Mouse (Mus musculus): ENCODE results near the gene Cyp2d9. TPM values are rescaled to one million over a fixed set of nuclear protein-coding genes. Genes with fewer than 3 reads are reported as not detected.
"Not testable (repeated sequence)": the region's sequence is repeated elsewhere in the genome, so short reads cannot be mapped to it uniquely, and the experiment has no call there.

Cyp2d9 gene
- not detected for total RNA-seq (2021)
- long read RNA-seq, experiment 1 = 0 reads
- long read RNA-seq, experiment 2 = 0 reads

DNA sequence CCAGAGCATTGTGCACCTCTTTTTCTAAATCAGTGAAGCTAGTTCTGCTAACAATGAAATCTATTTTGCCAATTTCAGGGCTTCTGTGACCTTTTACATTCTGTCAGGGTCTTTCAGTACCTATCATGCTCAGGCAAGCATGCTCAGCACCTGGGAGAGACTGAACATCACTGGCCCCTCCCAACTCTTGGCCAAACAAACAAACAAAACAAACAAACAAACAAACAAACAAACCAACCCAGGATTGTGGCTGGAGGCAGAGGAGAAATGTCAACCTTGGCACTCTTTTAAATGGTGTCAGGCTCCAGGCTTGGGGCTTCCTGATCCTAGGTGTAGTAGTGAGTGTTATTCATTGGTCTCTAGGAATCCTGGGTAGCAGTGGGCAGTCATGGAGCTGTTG, at the start of gene Cyp2d9:
Cyp2d9 (plus strand) TSS at position 301 of the 400 bp plus-strand sequence.
- intact Hi-C loops (cut with DNase I) = no loop called here
- DNase-seq = no peak

DNA sequence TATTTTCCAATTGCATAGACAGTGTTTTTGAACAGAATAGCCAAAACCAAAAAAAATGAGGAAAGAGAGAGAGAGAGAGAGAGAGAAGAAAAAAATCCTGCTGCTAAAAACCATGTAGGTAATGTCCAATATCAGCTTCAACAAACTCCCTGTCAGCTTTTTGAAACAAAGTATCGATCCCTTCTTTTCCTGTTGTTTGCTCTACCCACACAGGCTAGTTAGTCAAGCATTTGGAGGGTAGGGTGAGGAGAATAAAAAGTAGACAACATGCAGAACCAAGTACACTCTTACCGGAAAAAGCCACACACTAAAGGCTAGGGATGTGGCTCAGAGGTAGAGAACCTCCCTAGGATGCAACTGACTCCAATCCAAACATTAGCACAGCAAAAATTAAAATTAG, 47.5 kb upstream of the Cyp2d9 start:
- intact Hi-C loops (cut with DNase I) = no loop called here

DNA sequence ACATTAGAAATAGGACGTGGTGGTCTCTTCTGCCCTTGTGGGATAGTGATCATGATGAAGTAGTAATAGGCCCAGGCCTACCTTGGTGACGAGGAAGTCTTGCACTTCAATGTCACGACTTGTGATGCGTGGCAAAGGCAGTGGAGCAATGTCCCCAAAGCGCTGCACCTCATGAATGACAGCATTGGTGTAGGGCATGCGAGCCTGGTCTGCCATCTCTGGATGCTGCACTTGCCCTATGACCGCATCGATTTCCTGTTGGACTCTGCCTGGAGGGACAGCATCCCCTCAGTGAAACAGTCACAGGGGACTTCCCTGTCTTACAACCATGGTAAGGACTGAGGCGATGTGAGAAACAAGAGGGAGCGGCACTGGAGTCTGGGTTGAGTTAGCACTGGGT, 43.3 kb upstream of the Cyp2d9 start:
- DNase-seq; intact Hi-C loops (cut with DNase I): not testable (repeated sequence)

More for the DNA sequence above, 47.5 kb upstream of the Cyp2d9 start:
- no peak for DNase-seq

DNA sequence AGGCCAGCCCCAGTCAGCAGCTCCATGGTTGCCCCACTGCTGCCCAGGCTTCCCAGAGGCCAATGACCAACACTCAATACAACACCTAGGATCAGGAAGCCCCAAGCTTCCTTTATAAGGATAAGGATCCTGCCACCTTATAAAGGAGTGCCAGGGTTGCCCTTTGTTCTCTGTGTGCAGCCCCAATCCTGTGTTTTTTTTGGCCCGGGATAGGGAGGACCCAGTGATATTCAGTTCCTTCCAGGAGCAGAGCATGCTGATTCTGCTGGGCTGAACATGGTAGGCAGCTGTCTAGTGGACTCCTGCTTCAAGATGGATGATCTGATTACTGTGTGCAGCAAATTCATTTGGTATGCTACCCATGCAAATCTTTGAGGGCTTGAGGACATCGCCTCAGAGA, 39.3 kb upstream of the Cyp2d9 start, which contains the start of gene Cyp2d11:
Cyp2d11 (minus strand) TSS at position 101 of the 400 bp plus-strand sequence.
- DNase-seq; intact Hi-C loops (cut with DNase I): not testable (repeated sequence)

DNA sequence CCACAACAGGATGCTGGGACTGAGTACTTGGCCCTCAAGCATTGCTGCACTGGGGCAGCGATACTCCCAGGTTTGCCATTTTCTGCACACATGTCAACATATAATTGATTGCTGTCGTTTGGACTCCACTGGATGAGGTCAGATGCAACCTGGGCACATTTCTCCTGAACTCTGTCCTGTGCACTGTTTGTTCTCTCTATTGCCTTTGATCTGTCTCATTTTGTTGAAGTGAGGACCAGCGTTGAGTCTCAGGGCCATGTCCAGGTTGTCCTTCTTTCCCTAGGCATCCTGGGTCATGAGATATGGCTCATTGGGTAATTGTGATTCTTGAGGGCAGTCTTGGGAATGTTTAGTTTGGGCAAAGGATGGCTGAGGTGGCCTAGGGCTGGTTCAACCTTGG, 37.3 kb upstream of the Cyp2d9 start:
- intact Hi-C loops (cut with DNase I); DNase-seq: not testable (repeated sequence)

DNA sequence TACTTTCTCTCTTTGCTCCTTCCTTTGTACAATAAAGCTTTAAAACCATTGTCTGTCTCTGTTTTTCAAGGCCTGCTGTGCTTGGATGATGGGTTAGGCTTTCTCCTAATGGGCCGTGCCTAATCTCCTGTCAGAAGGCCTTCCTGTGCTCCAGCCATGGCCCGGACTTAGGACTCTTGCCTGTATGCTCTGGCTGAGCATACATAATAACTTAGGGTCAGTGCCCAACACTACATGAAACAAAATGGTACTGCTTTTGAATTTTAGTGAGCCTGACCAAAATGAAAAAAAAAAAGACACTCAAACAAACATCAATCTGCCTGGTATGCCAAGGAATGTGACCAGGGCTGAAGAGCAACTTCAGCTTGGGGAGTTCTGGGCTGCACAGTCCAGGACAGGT, 31.7 kb upstream of the Cyp2d9 start:
- intact Hi-C loops (cut with DNase I) = no loop called here
- DNase-seq = no peak

DNA sequence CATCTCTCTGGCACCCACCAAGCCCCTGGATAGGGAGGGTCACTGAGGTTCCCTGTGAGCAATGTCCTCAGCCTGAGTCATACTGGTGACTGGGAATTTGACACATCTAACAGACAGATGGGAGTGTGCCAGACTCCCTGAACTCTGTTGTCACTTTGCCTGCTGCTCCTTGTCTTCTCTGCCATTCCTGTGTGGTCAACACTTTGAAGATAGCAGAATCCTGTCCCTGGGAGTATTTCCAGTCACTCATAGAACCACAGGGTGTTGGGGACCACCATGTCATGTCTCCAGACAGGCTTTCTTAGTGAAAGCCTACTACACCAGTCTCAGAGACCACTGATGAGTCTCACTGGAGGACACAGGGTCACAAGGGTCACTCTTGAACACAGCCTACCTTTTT, 31.1 kb upstream of the Cyp2d9 start:
- no peak for DNase-seq
- intact Hi-C loops (cut with DNase I) = no loop called here

DNA sequence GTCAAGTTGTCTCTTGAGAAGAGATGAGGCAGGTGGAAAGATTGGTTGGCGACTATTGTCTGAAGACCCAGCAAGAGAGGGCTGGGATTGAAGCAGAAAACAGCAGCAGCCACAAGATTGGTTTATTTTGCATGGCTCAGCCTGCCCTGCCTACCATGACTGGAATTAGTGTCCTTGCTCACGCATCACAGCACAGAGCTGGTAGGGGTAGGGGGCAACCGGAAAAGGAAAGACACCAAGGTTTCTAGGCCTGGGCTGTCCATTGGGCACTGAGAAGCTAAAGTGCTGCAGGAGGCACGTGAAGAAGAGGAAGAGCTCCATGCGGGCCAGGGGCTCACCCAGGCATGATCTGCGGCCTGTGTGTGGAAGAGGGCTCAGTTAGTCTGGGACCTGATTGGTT, 30.5 kb upstream of the Cyp2d9 start:
- DNase-seq = no peak
- intact Hi-C loops (cut with DNase I) = no loop called here

DNA sequence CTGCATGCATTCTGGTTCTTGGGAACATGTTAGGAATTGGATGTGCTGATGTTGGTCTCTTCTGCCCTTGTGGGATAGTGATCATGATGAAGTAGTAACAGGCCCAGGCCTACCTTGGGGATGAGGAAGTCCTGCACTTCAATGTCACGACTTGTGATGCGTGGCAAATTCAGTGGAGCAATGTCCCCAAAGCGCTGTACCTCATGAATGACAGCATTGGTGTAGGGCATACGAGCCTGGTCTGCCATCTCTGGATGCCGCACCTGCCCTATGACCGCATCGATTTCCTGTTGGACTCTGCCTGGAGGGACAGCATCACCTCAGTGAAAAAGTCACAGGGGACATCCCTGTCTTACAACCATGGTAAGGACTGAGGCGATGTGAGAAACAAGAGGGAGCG, 29.6 kb upstream of the Cyp2d9 start:
- no peak for DNase-seq
- intact Hi-C loops (cut with DNase I) = no loop called here

DNA sequence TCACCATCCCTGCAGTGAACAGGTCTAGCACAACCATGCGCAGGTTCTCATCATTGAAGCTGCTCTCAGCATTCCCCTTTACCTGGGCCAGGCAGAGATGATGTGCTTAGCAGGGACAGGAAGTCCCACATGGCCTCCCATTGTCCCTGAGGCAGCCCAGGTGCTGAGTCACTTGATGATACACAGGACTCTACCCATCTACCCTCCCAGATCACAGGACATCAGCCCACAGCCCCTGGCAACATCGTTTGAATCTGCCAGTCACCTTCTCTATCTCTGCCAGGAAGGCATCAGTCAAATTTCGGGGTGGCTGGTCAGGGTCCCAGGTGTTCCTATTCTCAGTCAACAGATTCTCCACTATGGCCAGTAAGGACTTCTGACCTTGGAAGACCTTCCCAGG, 29.1 kb upstream of the Cyp2d9 start:
- intact Hi-C loops (cut with DNase I) = no loop called here
- no peak for DNase-seq

DNA sequence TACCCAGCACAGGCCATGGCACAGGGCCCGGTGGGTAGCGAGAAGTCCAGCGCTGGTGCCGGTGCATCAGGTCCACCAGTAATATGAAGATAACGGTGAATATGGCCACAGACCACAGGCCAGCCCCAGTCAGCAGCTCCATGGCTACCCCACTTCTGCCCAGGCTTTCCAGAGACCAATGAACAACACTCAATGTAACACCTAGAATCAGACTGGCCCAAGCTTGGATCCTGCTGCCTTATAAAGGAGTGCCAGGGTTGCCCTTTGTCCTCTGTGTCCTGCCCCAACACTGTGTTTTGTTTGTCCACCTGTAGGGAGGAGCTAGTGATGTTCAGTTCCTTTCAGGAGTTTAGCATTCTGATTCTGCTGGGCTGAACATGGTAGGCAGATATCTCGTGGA, 26.3 kb upstream of the Cyp2d9 start, which contains the start of gene Cyp2d10:
Cyp2d10 (minus strand) TSS at position 215 of the 400 bp plus-strand sequence.
- intact Hi-C loops (cut with DNase I) = no loop called here

DNA sequence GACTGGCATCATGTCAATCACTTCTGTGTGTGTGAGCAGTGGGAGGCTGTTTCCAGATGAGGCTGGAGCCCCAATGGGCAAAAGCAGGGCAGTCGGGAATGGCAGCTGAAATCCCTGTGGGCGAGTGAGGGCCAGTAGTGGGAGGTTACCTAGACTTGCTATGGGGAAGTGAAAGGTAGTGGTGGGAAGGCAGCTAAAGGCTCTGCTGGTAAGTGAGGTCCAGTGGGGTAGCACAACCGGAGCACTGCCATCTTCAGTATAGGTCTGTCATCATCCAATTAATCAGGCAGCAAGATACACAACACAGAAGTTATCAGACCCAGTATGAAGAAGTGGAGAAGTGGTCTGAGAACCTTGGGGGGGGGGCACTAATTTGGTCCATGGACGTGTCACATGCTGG, 25.7 kb upstream of the Cyp2d9 start:
- intact Hi-C loops (cut with DNase I) = no loop called here
- DNase-seq = no peak

More for the DNA sequence above, 26.3 kb upstream of the Cyp2d9 start, which contains the start of gene Cyp2d10:
- no peak for DNase-seq

DNA sequence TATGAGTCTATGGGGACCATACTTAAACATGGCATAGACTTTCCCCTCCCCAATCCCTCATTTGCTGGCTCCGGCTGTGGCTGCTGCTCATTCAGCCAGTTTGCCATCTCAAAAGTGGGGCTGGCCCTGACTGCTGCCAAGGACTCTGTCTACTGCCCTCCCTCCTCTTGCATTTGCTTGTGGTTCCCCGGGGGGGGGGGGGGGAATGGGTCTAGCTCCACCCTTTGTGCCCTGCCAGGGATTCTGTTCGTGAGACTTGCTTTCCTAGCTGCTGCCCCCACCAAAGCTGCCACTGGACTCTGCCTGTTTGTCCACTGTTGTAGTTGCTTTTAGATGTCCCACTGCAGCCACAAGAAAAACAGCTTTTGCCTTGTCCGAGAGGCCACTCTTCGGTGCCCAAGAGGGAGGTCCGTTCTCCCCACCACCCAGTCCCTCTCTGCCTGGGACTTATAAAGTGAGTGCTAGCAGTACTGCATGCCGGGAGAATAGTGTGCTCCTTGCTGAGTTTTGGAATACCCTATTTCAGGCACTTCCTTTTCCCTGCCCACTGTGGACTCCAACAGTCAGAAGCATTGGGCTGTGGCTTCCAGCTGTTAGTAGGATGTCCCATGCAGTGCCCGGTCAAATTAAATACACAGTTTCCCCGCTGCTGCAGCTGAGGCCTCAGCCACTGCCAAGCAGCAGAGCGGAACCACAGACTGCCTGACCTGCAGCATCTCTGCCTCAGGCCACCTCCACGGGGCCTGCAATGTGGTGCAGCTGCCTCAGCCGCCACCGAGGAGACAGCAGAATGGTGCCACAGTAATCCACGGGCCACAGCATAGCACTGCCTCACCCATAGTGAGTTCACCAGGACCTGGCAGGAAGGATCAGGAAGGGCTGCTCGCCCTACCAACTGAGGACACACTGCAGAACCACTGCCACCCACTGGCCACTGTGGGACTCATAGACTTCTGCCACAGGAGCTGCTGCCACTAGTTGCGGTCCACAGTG, 16.1 kb upstream of the Cyp2d9 start:
- intact Hi-C loops (cut with DNase I) = loop anchor here (2.0 kb wide), 3 partner anchors 34 to 150 kb away; partner anchors contain the start of gene Ndufa6
- DNase-seq = peak; percentile 84 to 87

DNA sequence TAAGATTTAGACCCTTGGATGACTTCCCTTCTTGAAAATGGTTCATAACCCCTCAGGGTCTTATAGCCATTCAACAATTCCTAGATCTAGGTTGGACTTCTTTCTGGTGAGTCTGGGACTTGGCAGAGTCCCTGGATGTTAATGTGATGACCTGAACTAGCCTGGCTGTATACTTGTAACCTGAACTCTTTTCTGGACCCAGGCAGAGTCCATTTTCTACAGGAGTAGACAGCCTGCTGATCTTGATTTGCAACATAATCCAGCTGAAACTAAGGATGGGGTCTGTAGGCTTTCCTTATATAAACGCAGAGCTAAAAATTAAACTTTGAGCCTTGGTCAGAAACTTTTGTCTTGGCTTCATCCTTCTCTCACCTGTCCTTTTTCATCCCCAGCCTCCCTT, 14.6 kb upstream of the Cyp2d9 start:
- DNase-seq = no peak
- intact Hi-C loops (cut with DNase I) = no loop called here

DNA sequence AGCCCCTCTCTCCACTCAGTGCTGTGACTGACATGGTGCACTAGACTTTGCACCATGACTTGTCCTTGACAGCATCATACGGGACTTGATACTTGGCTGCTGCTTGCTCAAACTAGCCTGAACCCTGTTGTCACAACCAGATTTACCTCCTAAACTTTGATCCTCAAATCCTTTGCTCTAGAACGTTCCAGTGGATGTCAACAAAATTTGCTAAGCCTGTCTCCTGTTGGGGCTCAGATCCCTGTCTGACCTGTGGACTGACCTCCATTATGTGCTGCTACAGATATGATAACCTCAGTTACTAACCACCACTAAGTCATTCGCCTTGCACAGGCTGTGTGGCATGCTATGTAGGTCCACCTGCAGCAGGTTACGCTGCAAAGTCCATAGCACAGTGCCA, 10.3 kb upstream of the Cyp2d9 start:
- no peak for DNase-seq
- intact Hi-C loops (cut with DNase I) = no loop called here

DNA sequence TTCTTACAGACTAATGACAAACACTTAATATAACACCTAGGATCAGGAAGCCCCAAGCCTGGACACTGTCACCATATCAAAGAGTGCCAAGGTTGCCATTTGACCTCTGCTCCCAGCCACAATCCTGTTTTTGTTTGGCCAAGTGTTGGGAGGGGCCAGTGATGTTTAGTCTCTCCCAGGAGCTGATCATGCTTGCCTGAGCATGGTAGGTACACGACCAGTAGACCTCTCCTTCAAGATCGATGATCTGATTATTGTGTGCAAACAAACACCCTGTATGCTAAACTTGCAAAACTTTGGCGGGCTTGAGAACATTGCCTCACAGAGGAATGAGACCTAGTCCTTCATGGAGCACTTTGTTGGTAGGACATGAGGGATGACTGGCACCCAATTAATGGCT, 9.8 kb upstream of the Cyp2d9 start:
- intact Hi-C loops (cut with DNase I) = no loop called here
- DNase-seq = no peak

DNA sequence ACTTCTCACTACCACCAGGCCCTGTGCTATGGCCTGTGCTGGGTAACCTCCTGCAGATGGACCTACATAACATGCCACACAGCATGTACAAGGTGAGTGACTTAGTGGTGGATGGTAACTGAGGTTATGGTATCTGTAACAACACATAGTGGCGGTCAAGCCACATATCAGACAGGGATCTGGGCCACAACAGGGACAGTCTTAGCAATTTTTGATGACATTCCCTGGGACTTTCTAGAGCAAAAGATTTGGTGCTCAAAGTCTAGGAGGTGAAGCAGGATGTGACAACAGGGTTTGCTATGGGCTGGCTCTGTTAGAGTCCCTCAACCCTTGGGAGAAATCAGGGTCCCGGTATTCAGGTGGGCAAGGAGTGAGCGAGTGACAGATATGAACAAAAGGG, 384 bp downstream of the Cyp2d9 start:
- intact Hi-C loops (cut with DNase I) = no loop called here
- no peak for DNase-seq

DNA sequence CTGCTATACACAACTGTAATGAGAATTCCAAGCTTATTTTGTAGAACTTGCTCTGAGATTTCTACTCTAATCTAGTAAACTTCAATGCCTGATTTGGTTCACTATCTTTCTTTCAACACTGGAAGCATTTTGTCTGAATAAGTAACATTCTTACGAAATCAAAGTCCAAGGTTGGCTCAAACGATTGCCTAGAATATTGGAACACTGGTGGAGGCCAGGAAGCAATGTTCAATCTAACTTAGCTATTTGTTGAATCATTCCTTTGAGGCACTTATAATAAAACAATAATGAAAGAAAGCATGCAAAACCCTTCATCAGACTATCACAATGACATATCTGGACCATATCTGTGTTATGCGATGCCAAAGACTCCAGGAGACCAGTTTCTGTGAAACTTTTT, 1.3 kb downstream of the Cyp2d9 start:
- intact Hi-C loops (cut with DNase I) = no loop called here
- no peak for DNase-seq

DNA sequence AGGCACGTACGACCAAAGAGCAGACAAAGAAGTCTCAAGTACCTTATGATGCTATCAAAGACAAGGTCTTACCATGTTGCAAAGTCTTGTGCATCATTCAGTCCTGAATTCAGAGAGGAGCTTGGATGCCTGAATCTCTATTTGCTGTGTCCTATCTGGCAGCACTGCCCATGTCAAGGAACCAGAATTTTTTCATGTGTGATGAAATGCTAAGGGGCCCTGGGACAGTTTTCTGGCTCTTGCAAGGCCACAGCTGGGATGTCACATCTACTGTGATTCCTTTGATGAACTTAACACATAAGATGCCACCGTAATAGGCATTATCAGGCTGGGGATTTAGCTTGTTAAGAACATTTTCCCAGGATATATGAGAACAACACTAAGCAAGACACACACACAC, 1.8 kb downstream of the Cyp2d9 start:
- intact Hi-C loops (cut with DNase I) = no loop called here
- DNase-seq = no peak

DNA sequence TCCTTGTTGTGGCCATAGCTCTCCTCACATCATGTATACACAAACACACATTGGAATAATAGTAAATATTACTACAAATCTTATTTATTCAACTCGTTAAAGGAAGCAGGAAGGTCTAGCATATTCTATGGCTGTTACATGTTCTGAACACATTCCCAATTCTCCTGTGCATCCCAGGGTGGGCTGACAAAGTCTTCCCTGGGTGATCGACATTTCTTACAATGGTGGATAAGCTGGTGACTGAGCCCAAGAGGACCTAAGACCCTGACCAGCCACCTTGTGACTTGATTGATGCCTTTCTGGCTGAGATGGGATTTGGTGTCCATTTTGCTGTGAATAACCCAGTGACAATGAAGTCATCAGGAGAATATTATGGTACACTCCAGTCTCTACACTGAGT, 2.4 kb downstream of the Cyp2d9 start:
- intact Hi-C loops (cut with DNase I) = no loop called here
- no peak for DNase-seq

DNA sequence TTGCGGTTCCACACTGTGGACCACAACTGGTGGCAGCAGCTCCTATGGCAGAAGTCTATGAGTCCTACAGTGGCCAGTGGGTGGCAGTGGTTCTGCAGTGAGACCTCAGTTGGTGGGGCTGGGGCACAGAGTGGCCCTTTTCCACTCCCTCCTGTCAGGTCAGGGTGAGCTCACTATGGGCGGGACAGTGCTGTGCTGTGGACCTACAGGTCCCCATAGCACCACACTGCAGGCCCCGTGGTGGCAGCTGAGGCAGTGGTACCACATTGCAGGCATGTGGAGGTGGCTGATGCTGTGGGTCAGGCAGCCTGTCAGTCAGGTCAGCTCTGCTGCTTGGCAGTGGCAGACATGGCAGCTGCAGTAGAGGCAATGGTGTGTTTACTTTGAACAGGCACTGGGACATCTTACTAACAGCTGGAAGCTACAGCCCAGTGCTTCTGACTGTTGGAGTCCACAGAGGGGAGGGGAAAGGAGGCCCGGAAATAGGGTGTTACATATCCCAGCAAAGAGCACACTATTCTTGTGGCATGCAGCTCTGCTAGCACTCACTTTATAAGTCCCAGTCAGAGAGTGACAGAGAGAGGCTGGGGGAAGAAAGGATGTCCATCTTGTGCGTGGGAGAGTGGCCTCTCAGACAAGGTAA, 4.9 kb downstream of the Cyp2d9 start:
- intact Hi-C loops (cut with DNase I) = no loop called here
- DNase-seq = no peak
